Mouse (Mus musculus) heart, postnatal 36 days (tissue): Measurements from ENCODE around the gene Aif1. TPM values are rescaled to one million over a fixed set of nuclear protein-coding genes. Genes with fewer than 3 reads are reported as not detected.
A peak's percentile ranks its signal among the peaks of the same experiment; 100 is the strongest.

Experiments
- DNase-seq, 2 experiments: peaks; one replicate each; pipeline ENCODE4 v3.0.0; 2021 to 2022
- intact Hi-C: fragments of 180-260 bp; cut with DNase I; formaldehyde crosslinking; loops from one replicate; pipeline ENCODE4 v1.15.1; 2025
- total RNA-seq, 2 experiments: library from RNA; stranded (reverse); gene quantifications; 2 replicates each; pipeline ENCODE4 v1.2.3; 2021

The Aif1 gene
- 1 to 10 TPM; 2.0 to 6.2 TPM for total RNA-seq

DNA sequence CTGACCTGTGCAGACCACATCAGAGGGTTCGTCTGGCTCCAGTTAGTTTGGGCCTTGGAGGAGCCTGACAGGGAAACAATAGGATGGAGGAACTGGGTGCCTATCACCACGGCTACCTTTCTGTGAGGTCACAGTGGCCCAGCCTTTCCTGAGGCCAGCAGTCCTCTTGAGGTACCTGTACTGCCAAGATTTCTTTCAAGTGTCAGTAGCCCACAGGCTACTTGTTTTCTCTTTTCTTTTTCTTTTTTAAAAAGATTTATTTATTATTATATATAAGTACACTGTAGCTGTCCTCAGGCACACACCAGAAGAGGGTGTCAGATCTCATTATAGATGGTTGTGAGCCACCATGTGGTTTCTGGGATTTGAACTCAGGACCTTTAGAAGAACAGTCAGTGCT, at the start of gene Aif1:
Gene Aif1, minus strand, starts transcription at position 101 of the 400 bp plus-strand sequence.
- no peak for DNase-seq
- intact Hi-C loops, result no loop called here

DNA sequence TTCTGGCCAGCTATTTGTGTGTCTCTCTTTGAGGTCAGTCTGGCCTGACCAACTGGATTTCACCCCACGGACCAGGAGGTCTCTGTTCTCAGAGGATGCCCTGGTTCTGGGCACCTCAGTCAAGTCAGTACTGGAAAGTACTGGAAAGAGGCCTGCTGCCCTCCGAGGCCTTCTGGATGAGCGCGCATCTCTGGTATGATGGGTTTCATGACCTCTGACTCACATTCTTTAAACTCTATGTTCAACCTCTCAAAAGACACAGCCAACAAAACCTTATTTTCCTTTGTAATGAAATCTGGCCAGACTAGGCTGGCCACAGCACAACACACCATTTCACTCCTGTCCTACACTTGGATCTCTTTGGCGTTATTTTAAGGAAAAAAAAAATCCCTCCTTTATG, 49.6 kb upstream of the Aif1 start:
- intact Hi-C loops, result no loop called here

DNA sequence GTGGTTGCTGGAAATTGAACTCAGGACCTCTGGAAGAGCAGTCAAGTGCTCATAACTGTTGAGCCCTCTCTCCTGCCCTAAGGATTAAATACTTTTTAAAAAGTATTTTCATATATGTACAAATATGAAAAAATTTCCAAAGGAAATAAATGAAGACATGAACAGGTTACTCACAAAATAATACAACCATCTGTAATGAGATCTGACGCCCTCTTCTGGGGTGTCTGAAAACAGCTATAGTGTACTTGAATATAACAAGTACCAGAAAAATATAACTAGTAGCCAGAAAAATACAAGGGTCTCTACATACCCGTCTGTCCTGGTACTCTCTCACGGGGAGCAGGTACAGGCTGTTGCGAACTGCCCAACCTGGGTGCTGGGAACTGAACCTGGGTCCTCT, 48.8 kb upstream of the Aif1 start:
- DNase-seq, result no peak
- intact Hi-C loops, result no loop called here

More for the DNA sequence above, 49.6 kb upstream of the Aif1 start:
- DNase-seq, result no peak

DNA sequence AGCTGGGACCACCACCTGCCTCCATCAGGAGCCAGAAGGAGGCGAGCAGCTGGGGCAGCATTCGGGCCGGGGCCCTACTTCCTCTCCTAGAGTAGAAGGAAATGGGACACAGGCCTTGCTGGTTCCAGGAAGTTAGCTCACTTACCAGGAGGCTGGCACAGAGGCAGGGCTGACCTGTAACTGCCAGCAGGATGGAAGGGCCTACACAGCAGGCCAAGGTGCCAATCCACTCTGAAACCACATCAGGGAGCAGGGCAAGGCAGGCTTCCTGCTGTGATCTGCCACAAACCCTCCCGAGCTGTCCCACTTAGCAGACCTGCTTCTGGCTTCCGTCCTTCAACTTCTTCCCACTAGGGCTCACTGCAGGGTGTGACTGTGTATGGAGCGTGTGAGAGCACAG, 46.4 kb upstream of the Aif1 start:
- DNase-seq, result no peak
- intact Hi-C loops, result no loop called here

DNA sequence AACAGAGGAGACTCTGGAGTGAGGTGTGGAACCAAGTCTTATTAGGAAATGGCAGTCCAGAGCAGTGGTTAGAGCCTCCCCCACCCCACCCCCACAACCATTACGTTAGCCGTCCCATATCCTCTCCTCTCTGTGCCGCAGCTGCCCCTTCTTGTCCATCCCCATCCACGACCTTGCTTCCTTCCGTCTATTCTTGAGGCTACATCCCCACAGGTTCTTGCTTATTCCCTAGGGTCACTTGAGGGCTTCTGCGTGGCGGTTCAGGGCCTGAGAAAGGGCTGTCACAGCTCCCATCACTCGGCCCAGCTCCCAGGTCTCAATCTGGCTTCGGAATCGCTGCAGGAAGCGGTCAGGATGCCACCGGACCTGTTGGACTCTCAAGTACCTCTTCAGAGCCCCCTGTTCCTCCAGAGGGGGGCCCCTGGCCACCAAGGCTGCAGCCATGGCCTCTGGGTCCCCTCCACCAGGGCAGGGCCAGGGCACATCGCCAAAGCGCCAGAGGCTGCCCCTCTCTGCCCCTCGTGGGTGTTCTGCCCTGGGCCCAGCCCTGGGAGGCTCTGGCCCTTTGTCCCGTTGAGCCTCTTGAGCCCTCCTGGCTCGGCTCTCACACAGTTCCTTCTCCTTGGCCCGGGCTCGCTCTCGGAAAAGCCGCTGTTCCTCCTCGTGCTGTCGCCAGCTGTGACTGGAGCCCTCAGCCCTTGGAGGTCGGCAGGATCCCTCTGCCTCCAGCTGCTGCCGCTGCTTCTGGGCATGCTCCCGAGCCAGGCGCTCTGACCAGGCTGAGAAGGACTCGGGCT, 44.5 kb upstream of the Aif1 start, which contains the start of gene Gm16181:
Gene Gm16181, plus strand, starts transcription at position 679 of the 797 bp plus-strand sequence.
- intact Hi-C loops, result loop anchor here (2.0 kb wide), 1 partner anchor 20 kb away; no protein-coding TSS in a partner anchor
- peak; percentile 59 to 66 for DNase-seq

DNA sequence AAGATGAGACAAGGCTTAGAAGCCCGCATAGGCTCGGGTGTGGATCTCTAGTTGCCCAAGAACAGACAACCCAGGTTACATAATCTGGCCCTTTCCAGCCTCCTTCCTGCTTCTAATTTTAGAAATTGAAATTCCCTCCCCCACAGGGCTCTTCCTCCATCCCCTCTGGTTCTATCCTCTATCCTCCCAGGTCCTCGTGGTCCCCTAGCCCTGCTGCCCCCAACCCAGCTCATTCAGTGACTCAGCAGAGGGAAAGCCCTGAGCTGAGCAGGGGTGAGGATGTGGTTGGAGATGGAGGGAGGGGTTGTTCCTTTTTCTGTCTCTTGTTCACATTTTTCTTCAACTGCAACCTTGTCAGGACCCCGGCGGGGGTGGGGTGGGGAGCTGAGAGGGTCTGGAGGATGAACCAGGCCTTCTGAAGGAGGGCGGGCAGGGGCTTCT, 43.8 kb upstream of the Aif1 start:
- DNase-seq, result peak in 1 of 2 experiments; percentile 52
- intact Hi-C loops, result loop anchor here (2.0 kb wide), 1 partner anchor 19 kb away; no protein-coding TSS in a partner anchor

DNA sequence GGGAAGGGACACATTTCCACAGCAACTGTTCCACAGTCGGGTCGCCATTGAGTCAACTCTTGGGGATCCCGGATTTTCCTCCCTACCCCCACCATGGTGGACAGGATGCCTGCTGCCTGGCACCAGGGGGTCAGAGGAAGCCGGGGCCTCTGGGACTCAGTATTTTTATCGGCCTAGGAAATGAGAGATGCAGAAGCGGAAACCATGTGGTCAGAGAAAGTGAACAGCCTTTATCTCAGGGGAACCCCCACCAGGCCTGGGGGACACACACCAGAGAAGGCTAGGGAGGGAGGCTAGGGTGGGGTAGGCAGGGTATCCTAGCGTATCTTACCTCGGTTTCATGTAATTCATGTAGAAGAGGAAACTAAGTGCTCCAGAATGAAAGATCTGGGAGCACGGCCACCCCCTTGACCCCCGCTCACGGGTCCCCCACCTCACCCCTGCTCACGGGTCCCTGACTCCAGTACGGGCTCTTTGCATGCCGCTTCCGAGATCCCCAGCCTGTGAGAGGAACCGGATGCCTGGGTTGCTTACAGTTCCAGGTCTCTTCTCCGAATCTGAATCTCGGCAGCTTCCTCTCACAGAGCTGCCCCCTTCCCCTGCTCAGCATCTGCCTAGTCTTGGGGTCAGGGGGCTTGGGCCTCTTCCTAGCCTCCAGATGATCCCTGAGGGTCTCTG, 42.8 kb upstream of the Aif1 start:
- DNase-seq, result peak; percentile 46 to 49
- intact Hi-C loops, result no loop called here

DNA sequence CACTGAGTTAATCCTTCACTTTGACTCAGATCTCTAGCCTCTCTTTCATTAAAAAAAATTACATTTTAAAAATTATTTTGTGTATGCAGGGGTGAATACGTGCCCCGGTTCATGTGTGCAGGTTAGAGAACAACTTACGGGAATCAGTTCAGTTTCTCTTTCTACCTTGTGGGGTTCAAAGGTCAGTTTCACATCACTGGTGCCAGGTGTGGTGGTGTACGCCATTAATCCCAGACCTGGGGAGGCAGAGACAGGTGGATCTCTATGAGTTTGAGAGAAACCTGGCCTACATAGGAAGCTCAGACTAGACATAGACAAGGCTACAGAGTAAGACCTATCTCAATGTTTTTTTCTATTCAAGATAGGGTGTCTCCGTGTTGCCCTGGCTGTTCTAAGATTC, 37.2 kb upstream of the Aif1 start:
- intact Hi-C loops, result no loop called here
- no peak for DNase-seq

DNA sequence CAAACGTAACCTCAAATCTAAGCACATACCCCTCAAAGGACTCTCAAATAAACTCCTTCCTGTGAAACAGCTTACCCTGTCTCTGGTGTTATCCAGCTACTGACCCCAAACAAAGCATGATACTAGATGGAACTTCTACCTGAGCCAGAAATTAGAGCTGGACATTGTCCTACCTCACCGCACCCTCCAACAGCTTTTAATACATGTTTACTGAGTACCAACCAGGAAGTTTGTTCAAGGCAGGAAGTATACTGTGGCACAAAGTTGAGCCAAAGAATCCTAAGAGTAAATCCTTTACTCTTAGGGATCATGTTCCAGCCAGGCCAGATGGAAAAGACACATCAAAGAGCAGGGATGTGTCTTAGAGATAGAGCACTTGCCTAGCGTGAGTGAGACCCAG, 34.7 kb upstream of the Aif1 start:
- intact Hi-C loops, result no loop called here
- DNase-seq, result no peak

DNA sequence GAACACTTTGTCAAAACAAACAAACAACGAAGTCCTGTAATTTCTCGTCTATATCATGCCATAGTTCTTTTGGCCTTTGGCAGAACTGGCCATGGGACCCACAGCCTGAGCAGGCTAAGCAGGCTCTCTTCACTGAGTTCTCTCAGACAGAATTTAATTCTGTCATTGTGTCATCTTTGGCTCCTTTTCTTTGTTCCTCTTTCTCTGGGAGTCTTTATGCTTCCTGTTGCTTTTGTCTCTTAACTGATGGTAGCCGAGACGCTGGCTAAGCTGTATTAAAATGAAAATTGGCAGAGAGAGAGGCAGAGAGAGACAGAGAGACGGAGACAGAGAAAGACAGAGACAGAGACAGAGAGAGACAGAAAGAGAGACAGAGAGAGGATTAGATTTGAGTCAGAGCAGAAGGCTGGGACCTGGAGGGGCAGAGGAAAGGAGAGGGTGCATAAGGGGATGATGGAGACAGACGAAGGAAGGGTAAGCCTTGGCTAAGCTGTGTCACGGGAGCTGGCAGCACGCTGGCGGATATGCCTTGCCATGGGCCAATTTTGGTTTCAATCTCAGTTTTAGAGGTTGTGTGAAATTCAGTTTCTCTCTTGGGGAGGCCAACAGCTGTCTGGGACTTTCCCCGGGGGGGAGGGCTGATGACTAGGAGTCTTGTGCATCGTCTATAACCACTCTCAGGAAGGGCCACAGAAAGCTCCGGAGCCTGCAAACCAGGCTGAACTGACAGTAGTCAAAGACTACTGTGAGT, 34.1 kb upstream of the Aif1 start:
- intact Hi-C loops, result no loop called here
- DNase-seq, result peak in 1 of 2 experiments; percentile 28

DNA sequence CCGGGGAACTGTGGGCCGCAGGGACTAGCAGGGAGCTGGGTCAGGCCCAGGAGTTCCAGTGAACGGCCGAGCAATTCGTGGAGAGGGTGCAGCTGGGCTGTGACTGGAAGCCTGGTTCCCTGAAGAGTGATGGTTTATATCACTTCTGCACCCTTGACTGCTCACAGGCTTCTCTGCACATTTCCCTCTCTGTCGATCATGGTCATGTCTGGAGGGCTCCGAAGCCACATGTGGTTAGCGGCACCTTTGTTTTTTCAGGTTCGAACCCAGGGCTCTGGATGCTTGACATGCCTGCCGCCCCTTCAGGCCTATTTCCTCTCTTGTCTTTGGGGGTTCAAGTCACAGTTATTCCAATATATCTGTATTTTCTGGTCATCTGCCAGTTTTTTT, 29.5 kb upstream of the Aif1 start:
- intact Hi-C loops, result no loop called here

DNA sequence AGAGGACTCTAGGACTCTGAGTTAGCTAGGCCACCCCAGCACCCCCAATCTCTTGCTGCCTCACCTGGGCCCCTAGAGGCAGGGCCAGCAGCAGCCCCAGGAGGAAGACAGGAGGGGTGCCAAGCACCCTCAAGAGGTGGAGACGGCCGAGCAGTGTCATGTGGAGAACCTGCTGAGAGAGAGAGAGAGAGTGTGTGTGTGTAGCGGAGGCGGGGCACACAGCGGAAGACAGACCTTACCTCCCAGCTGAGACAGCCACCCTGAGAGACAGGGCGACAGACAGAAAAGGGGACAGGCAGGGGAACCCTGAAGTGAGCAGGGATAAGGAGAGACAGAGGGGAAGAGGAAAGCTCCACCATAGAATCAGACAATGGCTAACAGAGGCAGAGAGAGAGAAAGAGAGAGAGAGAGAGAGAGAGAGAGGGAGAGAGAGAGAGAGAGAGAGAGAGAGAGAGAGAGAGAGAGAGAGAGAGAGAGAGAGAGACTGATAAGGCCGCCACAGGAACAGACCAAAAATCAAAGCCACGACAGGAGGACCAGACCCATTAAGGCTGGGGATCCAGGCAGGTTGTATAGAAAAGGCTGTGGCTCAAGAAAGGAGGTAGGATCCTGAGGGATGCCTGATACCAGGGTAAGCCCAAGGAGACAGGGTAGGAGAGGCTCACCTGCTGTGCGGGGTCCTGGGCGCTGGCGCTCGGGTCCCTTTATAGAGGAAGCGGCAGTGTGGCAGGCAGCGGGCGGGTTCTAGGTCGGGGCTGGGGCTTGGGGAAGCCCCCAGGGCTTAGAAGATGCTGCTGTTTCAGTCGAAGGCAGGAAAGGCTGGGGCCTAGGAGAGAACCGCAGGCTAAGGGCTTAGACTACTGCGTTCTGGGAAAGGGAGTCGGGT, 28.9 kb upstream of the Aif1 start, which contains the start of gene Lta:
Gene Lta, minus strand, starts transcription at position 858 of the 886 bp plus-strand sequence.
- no peak for DNase-seq
- intact Hi-C loops, result no loop called here

More for the DNA sequence above, 29.5 kb upstream of the Aif1 start:
- DNase-seq, result no peak

DNA sequence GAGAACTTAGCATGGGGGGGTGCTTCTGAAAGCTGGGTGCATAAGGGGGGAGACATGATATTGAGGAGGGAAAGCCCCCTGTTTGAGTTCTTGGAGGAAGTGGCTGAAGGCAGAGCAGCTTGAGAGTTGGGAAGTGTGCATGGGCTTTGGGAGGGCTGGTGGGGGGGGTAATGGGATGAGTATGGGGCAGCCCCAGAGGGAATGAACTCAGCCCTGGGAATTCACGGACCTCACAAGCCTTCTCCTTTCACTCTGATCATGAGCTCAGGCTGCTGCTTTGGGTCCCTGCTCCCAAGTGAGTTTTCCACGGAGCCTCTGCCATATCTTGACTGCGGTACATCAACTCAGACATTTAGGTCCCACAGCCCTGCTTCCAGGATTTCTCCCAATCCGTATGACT, 26.6 kb upstream of the Aif1 start:
- DNase-seq, result no peak
- intact Hi-C loops, result no loop called here

DNA sequence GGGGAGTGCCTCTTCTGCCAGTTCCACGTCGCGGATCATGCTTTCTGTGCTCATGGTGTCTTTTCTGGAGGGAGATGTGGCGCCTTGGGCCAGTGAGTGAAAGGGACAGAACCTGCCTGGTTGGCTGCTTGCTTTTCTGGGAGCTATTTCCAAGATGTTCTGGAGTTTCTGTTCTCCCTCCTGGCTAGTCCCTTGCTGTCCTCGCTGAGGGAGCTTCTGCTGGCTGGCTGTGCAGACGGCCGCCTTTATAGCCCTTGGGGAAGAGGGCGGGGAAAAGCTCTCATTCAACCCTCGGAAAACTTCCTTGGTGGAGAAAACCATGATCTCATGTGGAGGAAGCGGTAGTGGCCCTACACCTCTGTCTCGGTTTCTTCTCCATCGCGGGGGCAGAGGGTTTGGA, 25.9 kb upstream of the Aif1 start, which contains the start of gene Tnf:
Gene Tnf, minus strand, starts transcription at position 221 of the 400 bp plus-strand sequence.
- peak; percentile 67 to 75 for DNase-seq
- intact Hi-C loops, result loop anchor here (2.0 kb wide), 1 partner anchor 19 kb away; the partner anchor contains the start of gene Gm16181

DNA sequence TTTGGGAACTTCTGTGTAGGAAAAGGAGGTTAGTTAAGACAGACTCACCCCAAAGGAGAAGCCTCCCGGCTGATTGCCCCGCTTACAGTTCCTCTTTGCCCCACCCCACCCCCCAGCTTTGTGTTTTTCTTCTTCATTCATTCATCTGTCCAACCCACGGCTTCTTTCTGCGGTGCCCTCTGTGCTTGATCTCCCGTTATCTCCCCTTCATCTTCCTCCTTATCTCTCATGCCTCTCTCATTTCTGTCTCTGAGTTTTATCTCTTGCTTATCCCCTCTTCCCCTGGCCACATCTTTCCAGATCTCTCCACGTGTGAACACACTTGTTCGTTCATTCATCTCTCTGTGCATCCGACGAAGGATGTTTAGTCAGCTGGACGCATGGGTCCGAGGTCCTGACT, 25.3 kb upstream of the Aif1 start:
- DNase-seq, result no peak
- intact Hi-C loops, result loop anchor here (2.0 kb wide), 1 partner anchor 20 kb away; the partner anchor contains the start of gene Gm16181

DNA sequence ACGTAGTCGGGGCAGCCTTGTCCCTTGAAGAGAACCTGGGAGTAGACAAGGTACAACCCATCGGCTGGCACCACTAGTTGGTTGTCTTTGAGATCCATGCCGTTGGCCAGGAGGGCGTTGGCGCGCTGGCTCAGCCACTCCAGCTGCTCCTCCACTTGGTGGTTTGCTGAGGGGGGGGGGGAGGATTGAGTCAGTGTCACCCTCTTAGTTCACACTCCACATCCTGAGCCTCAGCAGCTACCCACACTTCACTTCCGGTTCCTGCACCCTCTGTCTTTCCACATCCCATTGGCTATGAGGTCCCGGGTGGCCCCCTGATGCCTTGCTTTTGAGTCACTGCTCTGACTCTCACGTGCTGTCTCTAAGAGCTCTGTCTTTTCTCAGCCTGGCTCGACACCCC, 24.5 kb upstream of the Aif1 start:
- DNase-seq, result no peak
- intact Hi-C loops, result loop anchor here (2.0 kb wide), 1 partner anchor 20 kb away; the partner anchor contains the start of gene Gm16181

DNA sequence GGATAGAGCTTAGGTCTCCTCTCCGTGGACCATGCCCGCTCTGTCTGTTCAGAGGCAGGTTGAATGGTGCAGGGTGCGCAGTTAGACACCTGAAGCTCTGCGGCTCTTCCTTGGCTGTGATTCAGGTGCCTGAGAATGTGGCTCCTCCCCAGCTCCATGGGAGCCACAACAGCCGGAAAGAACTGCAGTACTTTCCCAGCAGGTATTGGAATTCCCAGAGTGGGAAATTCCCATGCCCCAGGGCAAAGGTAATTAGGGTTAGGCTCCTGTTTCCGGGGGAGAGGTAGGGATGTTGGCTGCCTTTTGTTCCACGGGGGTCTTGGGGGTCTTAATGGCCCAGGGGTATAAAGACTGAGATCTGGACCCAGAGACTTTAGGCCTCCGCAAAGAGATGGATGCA, 23.1 kb upstream of the Aif1 start:
- intact Hi-C loops, result no loop called here
- DNase-seq, result no peak

DNA sequence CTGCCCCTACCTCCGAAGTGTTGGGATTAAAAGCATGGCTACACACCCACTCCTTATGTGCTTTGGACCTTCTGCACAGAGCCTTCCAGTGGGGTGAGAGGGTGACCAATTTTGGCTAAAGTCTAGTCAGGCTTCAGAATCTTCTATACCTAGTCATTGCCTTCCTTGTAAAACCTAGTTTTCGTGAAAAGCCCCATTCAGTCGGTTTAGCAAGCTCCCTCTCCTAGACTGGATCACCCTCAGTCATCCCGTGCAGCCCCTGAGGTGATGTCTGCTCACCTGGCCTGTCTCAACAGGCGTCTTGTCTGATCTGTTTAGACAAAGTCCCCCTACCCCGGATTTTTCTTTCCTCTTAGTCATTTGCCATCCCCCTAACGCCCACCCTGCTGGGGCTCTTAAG, 22.2 kb upstream of the Aif1 start:
- intact Hi-C loops, result no loop called here

DNA sequence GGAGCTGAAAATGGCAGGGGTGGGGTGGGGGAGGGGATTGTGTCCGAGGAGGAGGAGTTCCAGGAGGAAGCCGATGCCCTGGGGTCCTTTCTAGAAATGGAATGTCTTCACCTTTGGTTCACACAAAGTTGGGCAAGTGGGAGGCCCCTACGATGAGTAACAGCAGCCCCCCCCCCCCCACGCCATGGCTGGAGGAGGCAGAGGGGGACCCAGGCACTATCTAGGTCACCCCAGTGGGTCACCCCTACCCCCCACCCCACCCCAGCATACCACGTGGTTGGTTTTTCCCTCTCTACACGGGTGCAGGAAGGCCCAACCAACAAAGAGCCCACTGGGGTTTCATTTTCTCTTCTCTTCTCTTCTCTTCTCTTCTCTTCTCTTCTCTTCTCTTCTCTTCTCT, 21.3 kb upstream of the Aif1 start:
- intact Hi-C loops, result loop anchor here (2.0 kb wide), 1 partner anchor 32 kb away; no protein-coding TSS in a partner anchor
- no peak for DNase-seq

More for the DNA sequence above, 22.2 kb upstream of the Aif1 start:
- no peak for DNase-seq

DNA sequence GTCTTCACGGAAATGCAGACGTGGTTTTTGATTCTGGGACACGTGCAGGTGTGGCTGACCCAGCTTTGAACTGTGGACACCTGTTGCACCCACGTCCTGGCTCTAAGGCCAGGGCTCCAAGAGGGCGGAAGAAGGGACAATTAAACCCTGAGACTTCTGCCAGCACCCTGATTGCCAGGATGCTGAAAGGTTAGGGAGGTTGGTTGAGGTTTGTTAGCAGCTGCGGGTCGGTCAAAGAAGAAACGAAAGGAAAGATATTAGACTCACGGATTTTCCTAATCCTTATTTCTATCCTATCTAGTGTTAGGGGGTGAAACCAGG, 20.4 kb upstream of the Aif1 start:
- DNase-seq, result no peak
- intact Hi-C loops, result loop anchor here (2.0 kb wide), 1 partner anchor 33 kb away; no protein-coding TSS in a partner anchor
